Mouse (Mus musculus) thymus, adult 2 months (tissue): ENCODE measurements around the gene Zfp746. TPM values are rescaled to one million over a fixed set of nuclear protein-coding genes. Genes with fewer than 3 reads are reported as not detected.

ENCODE experiments used
- DNase-seq: peaks from one replicate; pipeline ENCODE4 v3.0.0; 2021
- H3K27ac ChIP-seq: fragments of 200-500 bp; 2 replicates; pipeline ENCODE4 v1.5.1; 2012; ENCODE audit warnings: low read length, control low read depth; ENCODE audit not compliant: control insufficient read depth, insufficient read depth
- H3K27me3 ChIP-seq: fragments of 200-500 bp; 2 replicates; pipeline ENCODE4 v1.6.1; 2012; ENCODE audit warnings: mild to moderate bottlenecking, low read length, moderate library complexity, mixed read lengths; ENCODE audit not compliant: control insufficient read depth, insufficient read depth
- H3K36me3 ChIP-seq: fragments of 200-500 bp; 2 replicates; pipeline ENCODE4 v1.6.1; 2012; ENCODE audit warnings: mild to moderate bottlenecking, low read length, moderate library complexity; ENCODE audit not compliant: control insufficient read depth, insufficient read depth
- H3K4me1 ChIP-seq: fragments of 200-500 bp; replicated peaks from 2 replicates; pipeline ENCODE4 v1.6.1; 2012; ENCODE audit warnings: low read length; ENCODE audit not compliant: control insufficient read depth, insufficient read depth
- H3K4me3 ChIP-seq: fragments of 200-500 bp; 2 replicates; pipeline ENCODE4 v1.5.1; 2012; ENCODE audit warnings: mild to moderate bottlenecking, low read length, control low read depth, moderate library complexity; ENCODE audit not compliant: control insufficient read depth, insufficient read depth
- CTCF ChIP-seq: fragments of 200-500 bp; IDR thresholded peaks from 2 replicates; pipeline ENCODE4 v1.5.1; 2012; ENCODE audit warnings: mild to moderate bottlenecking, control low read depth, low read length, moderate library complexity, borderline replicate concordance; ENCODE audit not compliant: control insufficient read depth, poor library complexity, insufficient read depth; ENCODE audit errors: extremely low read depth
- POLR2A ChIP-seq: fragments of 200-500 bp; IDR thresholded peaks from 2 replicates; pipeline ENCODE4 v1.6.1; 2012; ENCODE audit warnings: mild to moderate bottlenecking, low read length, control low read depth, moderate library complexity; ENCODE audit not compliant: control insufficient read depth, poor library complexity, insufficient read depth; ENCODE audit errors: extremely low read depth
- WGBS: fragments of 180-500 bp; shearing (Covaris S2); methylation state at CpG from one replicate; pipeline ENCODE4 v1.1.7; 2018; 5-methylcytosine and 5-hydroxymethylcytosine counted together
- polyA plus RNA-seq: library from polyadenylated mRNA; depleted of rRNA; stranded (reverse); fragments of >200 nt; gene quantifications from 2 replicates; pipeline ENCODE4 v1.2.3, GENCODE M21; 2012; rRNA removed

The Zfp746 gene
- polyA plus RNA-seq, 1 experiment = 52.5 TPM

- Histone ChIP-seq H3K27me3 (no peaks in the 10 kb centered on the region), H3K27ac (no peak overlapping the region), H3K36me3 (peaks cover 32% of the 10 kb centered on the region), H3K4me1 (no peaks in the 10 kb centered on the region), H3K4me3 (no peak overlapping the region)
- WGBS = 95% methylated on average over 2 of the region's 2 CpGs
- DNase-seq = no peak
- TF ChIP-seq POLR2A = no peak
- TF ChIP-seq CTCF = no peak
Measured at GRCm38 (mm10) chr6:48022672-48023071, 63.7 kb downstream of the Zfp746 start.

GRCm38 (mm10) chr6:48021678-48022077 is 64.7 kb downstream of the Zfp746 start:
- H3K36me3 ChIP-seq = peaks cover 24% of the 10 kb centered on the region
- no peaks in the 10 kb centered on the region for H3K4me1 ChIP-seq
- H3K27ac ChIP-seq = no peak overlapping the region
- H3K4me3 ChIP-seq = no peak overlapping the region
- 93% methylated on average over 1 of the region's 1 CpGs for WGBS
- TF ChIP-seq POLR2A (no peak), CTCF (no peak)
- DNase-seq = no peak
- H3K27me3 ChIP-seq = no peaks in the 10 kb centered on the region

- 94% methylated on average over 2 of the region's 2 CpGs for WGBS
- no peak overlapping the region for H3K27ac ChIP-seq
- no peak overlapping the region for H3K4me3 ChIP-seq
- no peak for TF ChIP-seq POLR2A
- TF ChIP-seq CTCF = no peak
- H3K36me3 ChIP-seq = peaks cover 9% of the 10 kb centered on the region
- no peaks in the 10 kb centered on the region for H3K27me3 ChIP-seq
- H3K4me1 ChIP-seq = 0 out of 2 replicates have a peak, but pooled peaks cover 3% of the 10 kb centered on the region
- no peak for DNase-seq
Measured at GRCm38 (mm10) chr6:48020006-48020405, 66.4 kb downstream of the Zfp746 start.

- no peak overlapping the region for H3K27ac ChIP-seq
- H3K4me1 ChIP-seq = 0 out of 2 replicates have a peak, but pooled peaks cover 3% of the 10 kb centered on the region
- no peaks in the 10 kb centered on the region for H3K27me3 ChIP-seq
- no peak for TF ChIP-seq CTCF
- TF ChIP-seq POLR2A = no peak
- DNase-seq = no peak
- 96% methylated on average over 9 of the region's 9 CpGs for WGBS
- no peak overlapping the region for H3K4me3 ChIP-seq
- no peaks in the 10 kb centered on the region for H3K36me3 ChIP-seq
Measured at GRCm38 (mm10) chr6:48016841-48017240, 69.6 kb downstream of the Zfp746 start.

- no peaks in the 10 kb centered on the region for H3K36me3 ChIP-seq
- 0 out of 2 replicates have a peak, but pooled peaks cover 3% of the 10 kb centered on the region for H3K4me1 ChIP-seq
- WGBS = under 1% methylated on average over 24 of the region's 24 CpGs
- peak; percentile 76 for DNase-seq
- peak overlapping the region; percentile 51 for H3K4me3 ChIP-seq
- H3K27me3 ChIP-seq = no peaks in the 10 kb centered on the region
- H3K27ac ChIP-seq = no peak overlapping the region
- TF ChIP-seq POLR2A (no peak), CTCF (peak; percentile 99)
Measured at GRCm38 (mm10) chr6:48016090-48016521, 70.3 kb downstream of the Zfp746 start.

Other genes starting within 250 kb of the Zfp746 start
- 13.8 and 15.0 TPM in 2 replicates for gene Zfp282, start 209.4 kb downstream of the Zfp746 start, polyA plus RNA-seq
- gene Zfp212, start 166.1 kb downstream of the Zfp746 start, polyA plus RNA-seq = 25.3 and 26.4 TPM in 2 replicates
- gene Zfp956, start 133.2 kb downstream of the Zfp746 start, polyA plus RNA-seq = 35.6 and 38.4 TPM in 2 replicates
- 43.5 and 45.5 TPM in 2 replicates for gene Zfp777, start 37.7 kb downstream of the Zfp746 start, polyA plus RNA-seq